Mouse (Mus musculus): ENCODE measurements around the gene St7.
A peak's percentile ranks its signal among the peaks of the same experiment; 100 is the strongest.

Gene St7

DNA sequence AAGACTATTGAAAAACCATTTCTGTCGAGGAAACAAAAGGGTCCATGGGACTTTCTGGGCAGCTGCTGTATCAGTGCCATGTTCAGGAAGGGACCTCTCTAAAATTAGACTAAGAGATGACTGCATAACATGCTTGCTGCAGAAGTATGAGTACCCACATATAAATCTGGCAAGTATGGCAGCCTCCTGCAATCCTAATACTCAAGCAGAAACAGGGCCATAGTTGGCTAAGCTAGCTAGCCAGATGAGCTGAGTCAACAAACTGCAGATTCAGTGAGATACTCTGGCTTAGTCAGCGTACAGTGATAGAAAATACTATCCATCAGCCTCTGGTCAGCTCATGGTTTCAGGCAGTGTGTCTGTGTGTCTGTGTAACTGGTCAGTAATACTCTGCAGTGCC, 22.9 kb upstream of the St7 start:
- H3K9me3 ChIP-seq (ENCODE audit: low read length) = peaks cover 3% of the 10 kb centered on the region; the same call in 1 of the 2 replicates
- peaks cover 8% of the 10 kb centered on the region; the same call in 1 of the 2 replicates for H3K4me1 ChIP-seq (replicated peaks; ENCODE audit: low read depth, low read length)
- no peak overlapping the region for H3K4me3 ChIP-seq (replicated peaks; ENCODE audit: low read length)
- peaks cover 40% of the 10 kb centered on the region for H3K36me3 ChIP-seq (ENCODE audit: insufficient read depth, low read length)
- H3K27me3 ChIP-seq (ENCODE audit: insufficient read depth, low read length) = no peaks in the 10 kb centered on the region
- TF ChIP-seq NANOG (IDR thresholded peaks at IDR 0.05; ENCODE audit: borderline replicate concordance, low read length) = no peak
- TF ChIP-seq CTCF (conservative IDR thresholded peaks at IDR 0.05; ENCODE audit: low read length) = no peak
- TF ChIP-seq POU5F1 (IDR thresholded peaks at IDR 0.05; ENCODE audit: borderline replicate concordance, low read length) = no peak

DNA sequence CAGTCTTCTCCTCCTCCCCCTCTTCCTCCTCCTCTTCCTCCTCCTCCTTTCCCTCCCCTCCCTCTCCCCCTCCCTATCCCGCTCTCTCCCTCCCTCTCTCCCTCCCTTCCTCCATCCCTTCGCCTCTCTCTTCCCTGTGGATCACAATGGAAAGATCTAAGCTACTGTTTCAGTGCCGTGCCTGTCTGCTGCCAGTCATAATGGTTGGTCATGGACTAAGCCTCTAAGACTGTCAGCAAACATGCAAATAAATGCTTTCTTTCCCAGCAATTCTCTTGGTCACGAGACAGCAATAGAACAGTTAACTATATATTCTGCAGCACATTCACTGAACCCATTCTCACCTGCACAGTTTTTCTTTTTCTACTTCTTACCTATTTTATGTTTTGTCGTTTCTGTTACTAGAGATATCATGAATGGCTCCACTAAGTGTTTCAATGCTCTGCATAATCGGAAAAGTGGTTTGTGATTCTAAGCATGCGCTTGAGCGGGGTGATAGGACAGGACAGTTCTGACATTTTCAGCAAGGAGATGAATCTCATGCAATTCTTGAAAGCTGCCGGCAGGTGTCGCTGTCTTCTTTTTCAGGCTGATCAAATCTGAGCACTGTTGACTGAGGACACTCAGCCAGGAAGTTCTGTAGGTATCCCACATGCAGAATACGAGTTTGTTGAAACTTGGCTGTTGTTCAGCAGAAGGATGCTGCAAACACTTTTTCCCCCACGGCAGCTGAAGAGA, 17.5 kb upstream of the St7 start:
- Histone ChIP-seq H3K36me3 (ENCODE audit: insufficient read depth, low read length) (no peaks in the 10 kb centered on the region), H3K4me1 (replicated peaks; ENCODE audit: low read depth, low read length) (no peaks in the 10 kb centered on the region), H3K27me3 (ENCODE audit: insufficient read depth, low read length) (no peaks in the 10 kb centered on the region), H3K9me3 (ENCODE audit: low read length) (peaks cover 3% of the 10 kb centered on the region; the same call in 1 of the 2 replicates), H3K4me3 (replicated peaks; ENCODE audit: low read length) (no peak overlapping the region)
- TF ChIP-seq CTCF (conservative IDR thresholded peaks at IDR 0.05; ENCODE audit: low read length) = peak; percentile 73
- TF ChIP-seq POU5F1 (IDR thresholded peaks at IDR 0.05; ENCODE audit: borderline replicate concordance, low read length) = no peak
- TF ChIP-seq NANOG (IDR thresholded peaks at IDR 0.05; ENCODE audit: borderline replicate concordance, low read length) = no peak

- H3K9me3 ChIP-seq (ENCODE audit: low read length) = peaks cover 8% of the 10 kb centered on the region; the same call in 1 of the 2 replicates
- TF ChIP-seq CTCF (conservative IDR thresholded peaks at IDR 0.05; ENCODE audit: low read length) (no peak), NANOG (IDR thresholded peaks at IDR 0.05; ENCODE audit: borderline replicate concordance, low read length) (no peak), POU5F1 (IDR thresholded peaks at IDR 0.05; ENCODE audit: borderline replicate concordance, low read length) (no peak)
- no peaks in the 10 kb centered on the region for H3K27me3 ChIP-seq (ENCODE audit: insufficient read depth, low read length)
- H3K4me3 ChIP-seq (replicated peaks; ENCODE audit: low read length) = no peak overlapping the region
- no peaks in the 10 kb centered on the region for H3K36me3 ChIP-seq (ENCODE audit: insufficient read depth, low read length)
- H3K4me1 ChIP-seq (replicated peaks; ENCODE audit: low read depth, low read length) = no peaks in the 10 kb centered on the region
Observed at GRCm38 (mm10) chr6:17677008-17677407, 15.7 kb upstream of the St7 start.

DNA sequence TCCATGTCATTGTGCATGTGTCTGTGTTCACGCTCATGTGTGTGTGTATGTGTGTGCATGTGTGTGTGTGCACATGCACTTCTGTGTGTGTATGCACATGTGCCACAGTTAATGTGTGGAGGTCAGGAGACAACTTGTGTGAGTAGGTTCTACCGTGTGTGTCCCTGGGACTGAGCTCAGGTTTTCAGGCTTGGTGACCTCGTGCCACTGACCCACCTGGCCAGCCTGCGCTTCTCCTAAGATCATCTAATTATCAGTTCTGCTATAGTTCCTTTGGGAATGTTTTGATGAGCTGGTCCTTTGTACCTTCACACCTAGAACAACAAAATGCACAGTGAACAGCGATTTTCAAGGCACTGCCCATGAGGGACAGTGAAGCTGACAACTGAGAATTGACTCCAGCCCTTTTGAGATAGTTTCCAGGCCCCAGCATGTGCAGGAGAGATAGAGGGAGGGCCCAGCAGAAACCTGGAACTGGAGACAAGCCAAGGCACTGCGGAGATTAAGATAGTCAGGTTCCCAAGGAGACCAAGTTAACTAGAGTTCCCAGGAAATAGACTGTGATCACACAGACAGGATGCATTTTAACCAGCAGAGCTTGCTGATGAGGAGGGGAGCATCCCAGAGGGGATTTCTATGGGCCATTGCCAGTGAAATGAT, 12.3 kb upstream of the St7 start:
- no peaks in the 10 kb centered on the region for H3K4me1 ChIP-seq (replicated peaks; ENCODE audit: low read depth, low read length)
- TF ChIP-seq CTCF (conservative IDR thresholded peaks at IDR 0.05; ENCODE audit: low read length) (no peak), POU5F1 (IDR thresholded peaks at IDR 0.05; ENCODE audit: borderline replicate concordance, low read length) (no peak), NANOG (IDR thresholded peaks at IDR 0.05; ENCODE audit: borderline replicate concordance, low read length) (no peak)
- H3K27me3 ChIP-seq (ENCODE audit: insufficient read depth, low read length) = no peaks in the 10 kb centered on the region

DNA sequence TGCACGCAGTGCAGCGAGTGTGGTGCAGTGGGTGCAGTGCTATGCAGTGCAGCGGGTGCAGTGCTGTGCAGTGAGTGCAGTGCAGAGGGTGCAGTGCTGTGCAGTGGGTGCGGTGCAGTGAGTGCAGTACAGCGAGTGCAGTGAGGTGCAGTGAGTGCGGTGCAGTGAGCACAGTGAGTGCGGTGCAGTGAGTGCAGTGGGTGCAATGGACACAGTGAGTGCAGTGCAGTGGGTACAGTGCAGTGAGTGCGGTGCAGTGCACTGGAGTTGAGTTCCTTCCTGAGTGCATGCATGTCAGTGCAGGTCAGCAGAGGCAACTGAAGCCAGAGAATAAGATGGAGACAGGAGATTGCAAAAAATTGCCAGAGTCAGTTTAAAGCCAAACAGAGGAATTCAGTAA, 10.9 kb upstream of the St7 start:
- TF ChIP-seq CTCF (conservative IDR thresholded peaks at IDR 0.05; ENCODE audit: low read length) (no peak), POU5F1 (IDR thresholded peaks at IDR 0.05; ENCODE audit: borderline replicate concordance, low read length) (no peak), NANOG (IDR thresholded peaks at IDR 0.05; ENCODE audit: borderline replicate concordance, low read length) (no peak)
- Histone ChIP-seq H3K4me1 (replicated peaks; ENCODE audit: low read depth, low read length) (no peaks in the 10 kb centered on the region), H3K36me3 (ENCODE audit: insufficient read depth, low read length) (no peaks in the 10 kb centered on the region), H3K9me3 (ENCODE audit: low read length) (peaks cover 9% of the 10 kb centered on the region; the same call in 1 of the 2 replicates), H3K27me3 (ENCODE audit: insufficient read depth, low read length) (no peaks in the 10 kb centered on the region), H3K4me3 (replicated peaks; ENCODE audit: low read length) (no peak overlapping the region)

More for the DNA sequence above, 12.3 kb upstream of the St7 start:
- Histone ChIP-seq H3K36me3 (ENCODE audit: insufficient read depth, low read length) (no peaks in the 10 kb centered on the region), H3K4me3 (replicated peaks; ENCODE audit: low read length) (no peak overlapping the region), H3K9me3 (ENCODE audit: low read length) (peaks cover 9% of the 10 kb centered on the region; the same call in 1 of the 2 replicates)

DNA sequence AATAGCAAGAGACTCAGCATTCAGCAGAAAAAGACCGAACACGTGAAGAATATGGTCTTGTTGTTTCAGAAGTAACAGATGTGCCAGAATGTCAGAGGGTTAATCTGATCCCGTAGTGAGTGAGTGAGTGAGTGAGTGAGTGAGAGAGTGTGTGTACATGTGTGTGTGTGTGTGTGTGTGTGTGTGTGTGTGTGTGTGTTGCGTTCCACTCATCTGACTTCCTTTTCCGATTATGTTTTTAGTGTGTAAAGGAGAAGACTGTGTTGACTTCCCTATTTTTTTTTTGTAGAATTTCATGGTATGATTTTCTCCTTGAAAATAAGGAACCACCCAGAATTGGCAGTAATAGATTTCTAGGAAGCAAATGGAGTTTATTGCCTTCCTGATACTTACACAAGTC, 4.1 kb upstream of the St7 start:
- Histone ChIP-seq H3K4me1 (replicated peaks; ENCODE audit: low read depth, low read length) (no peaks in the 10 kb centered on the region), H3K4me3 (replicated peaks; ENCODE audit: low read length) (no peak overlapping the region), H3K9me3 (ENCODE audit: low read length) (peaks cover 5% of the 10 kb centered on the region; the same call in 1 of the 2 replicates), H3K36me3 (ENCODE audit: insufficient read depth, low read length) (no peaks in the 10 kb centered on the region), H3K27me3 (ENCODE audit: insufficient read depth, low read length) (peaks cover 15% of the 10 kb centered on the region)
- TF ChIP-seq POU5F1 (IDR thresholded peaks at IDR 0.05; ENCODE audit: borderline replicate concordance, low read length) (no peak), NANOG (IDR thresholded peaks at IDR 0.05; ENCODE audit: borderline replicate concordance, low read length) (no peak), CTCF (conservative IDR thresholded peaks at IDR 0.05; ENCODE audit: low read length) (no peak)

DNA sequence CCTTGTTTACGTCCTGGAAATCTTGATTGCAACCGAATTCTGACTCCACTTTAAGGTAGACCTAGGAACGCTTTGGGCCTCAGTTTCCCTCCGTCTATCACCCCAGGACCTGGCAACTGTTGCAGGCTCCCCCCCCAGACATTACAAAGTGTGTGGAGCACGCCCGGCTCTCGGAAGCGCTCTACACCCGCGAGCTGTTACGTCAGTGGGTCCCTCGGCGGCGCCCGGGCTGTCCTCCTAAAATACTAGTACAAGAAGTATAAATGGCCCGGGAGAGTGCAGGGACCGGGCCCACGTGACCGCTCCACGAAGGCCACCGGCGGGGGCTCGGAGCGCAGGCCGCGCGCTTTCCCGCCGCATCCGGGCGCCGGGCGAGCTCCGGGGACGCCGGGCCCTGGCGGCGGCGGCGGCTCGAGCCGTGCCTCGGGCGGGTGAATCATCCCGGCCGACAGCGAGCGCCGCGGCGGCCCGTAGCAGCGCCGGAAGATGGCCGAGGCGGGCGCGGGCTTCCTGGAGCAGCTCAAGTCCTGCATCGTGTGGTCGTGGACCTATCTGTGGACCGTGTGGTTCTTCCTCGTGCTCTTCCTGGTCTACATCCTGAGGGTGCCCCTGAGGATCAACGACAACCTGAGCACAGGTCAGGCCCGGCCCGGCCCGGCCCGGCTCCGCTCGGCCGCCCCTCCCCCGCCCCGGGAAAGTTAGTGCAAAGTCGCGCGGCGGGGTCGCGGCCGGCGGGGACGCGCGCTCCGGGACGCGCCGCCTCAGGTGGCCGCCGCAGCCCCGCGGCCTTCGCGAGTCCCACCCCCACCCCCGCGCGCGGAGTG, 1.2 kb downstream of the St7 start:
- peak overlapping the region; percentile 80 for H3K4me3 ChIP-seq (replicated peaks; ENCODE audit: low read length)
- peaks cover 7% of the 10 kb centered on the region; the same call in 1 of the 2 replicates for H3K4me1 ChIP-seq (replicated peaks; ENCODE audit: low read depth, low read length)
- TF ChIP-seq POU5F1 (IDR thresholded peaks at IDR 0.05; ENCODE audit: borderline replicate concordance, low read length) = no peak
- TF ChIP-seq NANOG (IDR thresholded peaks at IDR 0.05; ENCODE audit: borderline replicate concordance, low read length) = no peak
- no peak for TF ChIP-seq CTCF (conservative IDR thresholded peaks at IDR 0.05; ENCODE audit: low read length)
- H3K9me3 ChIP-seq (ENCODE audit: low read length) = no peaks in the 10 kb centered on the region
- H3K36me3 ChIP-seq (ENCODE audit: insufficient read depth, low read length) = no peaks in the 10 kb centered on the region
- peaks cover 31% of the 10 kb centered on the region for H3K27me3 ChIP-seq (ENCODE audit: insufficient read depth, low read length)

DNA sequence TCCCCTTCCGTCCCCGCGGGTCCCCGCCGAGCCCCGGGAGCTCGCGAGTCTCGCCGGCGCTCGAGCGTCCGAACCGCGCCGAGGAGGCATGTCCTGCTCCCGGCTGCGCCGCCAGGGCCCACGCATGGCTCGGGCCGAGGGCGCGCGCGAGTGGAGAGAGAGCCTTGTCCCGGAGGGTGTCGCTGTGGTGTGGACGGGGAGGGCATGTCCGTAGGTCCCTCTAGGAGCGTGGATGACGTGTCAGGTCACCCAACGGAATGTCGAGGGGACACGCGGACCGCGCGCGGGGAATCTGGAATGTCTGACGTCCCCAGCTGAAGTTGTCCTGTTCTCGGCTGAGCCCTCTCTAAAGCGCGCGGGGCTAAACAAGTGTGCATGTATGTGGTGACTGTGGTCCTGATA, 1.8 kb downstream of the St7 start:
- H3K4me1 ChIP-seq (replicated peaks; ENCODE audit: low read depth, low read length) = peaks cover 7% of the 10 kb centered on the region; the same call in 1 of the 2 replicates
- peaks cover 31% of the 10 kb centered on the region for H3K27me3 ChIP-seq (ENCODE audit: insufficient read depth, low read length)
- TF ChIP-seq NANOG (IDR thresholded peaks at IDR 0.05; ENCODE audit: borderline replicate concordance, low read length) = no peak
- TF ChIP-seq POU5F1 (IDR thresholded peaks at IDR 0.05; ENCODE audit: borderline replicate concordance, low read length) = no peak
- TF ChIP-seq CTCF (conservative IDR thresholded peaks at IDR 0.05; ENCODE audit: low read length) = no peak
- H3K9me3 ChIP-seq (ENCODE audit: low read length) = no peaks in the 10 kb centered on the region
- peak overlapping the region; percentile 80 for H3K4me3 ChIP-seq (replicated peaks; ENCODE audit: low read length)
- no peaks in the 10 kb centered on the region for H3K36me3 ChIP-seq (ENCODE audit: insufficient read depth, low read length)

Data from E14TG2a.4 (cell line).